Mouse (Mus musculus) ovary, adult 10 weeks (tissue): Measurements from ENCODE around the gene Vps4a. TPM values are rescaled to one million over a fixed set of nuclear protein-coding genes. Genes with fewer than 3 reads are reported as not detected.

ENCODE experiments used
- polyA plus RNA-seq: library from polyadenylated mRNA; stranded (reverse); fragments of 350-450 nt; fragmentation: Illumina TruSeq; extraction: RNeasy Lipid Tissue Mini Kit (QIAGEN cat#74804); gene quantifications from one replicate; pipeline ENCODE4 v1.2.3, GENCODE M21; 2014

Vps4a gene
- 36.2 TPM for polyA plus RNA-seq

DNA sequence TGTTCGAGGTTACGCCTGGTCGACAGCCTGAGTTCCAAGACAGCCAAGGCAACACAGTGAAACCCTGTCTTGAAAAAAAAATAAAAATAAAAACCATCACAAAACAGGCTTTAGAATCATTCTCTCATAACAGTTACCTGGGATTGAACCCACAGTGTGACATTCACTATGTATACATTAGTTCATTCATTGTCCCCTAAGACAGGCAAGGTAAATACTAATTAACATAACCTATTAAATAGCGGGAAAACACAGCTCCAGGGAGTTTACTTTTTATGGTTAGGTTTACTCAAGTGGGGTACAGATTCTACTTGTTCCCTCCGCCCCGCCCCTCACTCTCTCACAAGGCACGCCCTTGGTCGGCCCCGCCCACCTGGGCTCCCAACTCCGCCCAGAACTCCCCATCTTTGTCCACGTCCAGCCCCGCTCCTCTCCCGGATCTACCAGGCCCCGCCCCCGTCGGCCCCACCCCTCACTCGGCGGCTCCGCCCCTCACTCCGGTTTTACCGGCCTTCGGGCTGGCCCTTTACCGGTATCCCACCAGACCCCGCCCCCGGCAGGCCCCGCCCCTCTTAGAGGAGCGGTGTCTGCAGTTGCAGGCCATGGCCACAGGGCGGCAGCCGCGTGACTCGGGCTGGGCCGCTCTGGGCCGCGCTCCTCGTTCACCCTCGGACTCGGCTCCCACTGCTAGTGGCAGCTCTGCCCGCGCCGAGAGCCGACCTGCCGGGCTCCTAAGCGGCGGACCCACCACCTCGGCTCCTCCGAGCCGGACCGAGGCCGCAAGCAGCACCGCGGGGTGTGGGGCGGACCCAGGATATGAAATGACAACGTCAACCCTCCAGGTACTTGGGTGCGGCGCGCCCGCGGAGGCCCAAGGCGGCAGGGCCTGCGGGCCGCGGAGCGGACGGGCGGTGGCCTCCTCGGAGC is at the start of gene Vps4a:
Gene Vps4a, plus strand, starts transcription at position 573 of the 927 bp plus-strand sequence.

DNA sequence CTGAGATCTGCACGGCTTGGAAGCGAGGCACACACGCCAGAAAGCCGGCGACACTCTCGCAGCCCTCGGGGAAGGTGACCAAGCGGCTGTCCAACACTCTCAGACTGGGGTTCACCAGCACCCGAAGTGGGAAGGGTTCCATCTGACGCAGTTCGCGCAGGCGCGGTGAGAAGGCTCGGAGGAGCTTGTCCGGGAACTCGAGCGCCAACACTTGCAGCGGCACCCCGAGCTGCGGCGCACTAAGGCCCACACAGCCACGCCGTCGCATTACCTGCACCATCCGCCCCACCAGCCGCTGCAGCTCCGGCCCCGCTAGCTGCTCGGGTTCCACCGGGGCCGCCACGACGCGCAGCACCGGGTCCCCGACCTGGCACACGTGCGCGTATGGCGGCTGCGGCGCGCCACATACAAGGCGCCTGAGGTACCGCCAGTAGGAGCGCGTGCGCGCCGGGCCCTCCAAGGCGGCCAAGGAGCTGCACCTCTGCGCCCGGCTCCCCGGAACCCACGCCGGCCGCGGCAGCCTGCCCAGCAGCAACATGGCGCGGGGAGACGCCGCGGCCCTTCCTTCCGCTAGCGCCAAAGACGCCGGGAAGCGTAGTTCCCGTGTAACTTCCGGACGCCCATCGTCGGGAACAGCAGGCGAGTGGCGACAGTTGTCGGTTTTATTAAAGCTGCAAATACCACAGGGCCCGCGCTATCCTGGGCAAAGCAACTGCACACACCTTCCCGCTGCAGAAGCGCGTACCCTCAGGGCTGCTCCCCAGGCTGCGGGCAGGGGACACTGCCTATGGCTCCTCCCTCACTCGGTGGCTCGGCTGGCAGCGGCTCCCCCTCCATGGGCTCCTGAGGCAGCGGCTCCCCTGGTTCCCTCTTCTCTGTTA is 17.3 kb downstream of the Vps4a start, which contains the start of gene Pdf:
Gene Pdf, minus strand, starts transcription at position 554 of the 881 bp plus-strand sequence.

DNA sequence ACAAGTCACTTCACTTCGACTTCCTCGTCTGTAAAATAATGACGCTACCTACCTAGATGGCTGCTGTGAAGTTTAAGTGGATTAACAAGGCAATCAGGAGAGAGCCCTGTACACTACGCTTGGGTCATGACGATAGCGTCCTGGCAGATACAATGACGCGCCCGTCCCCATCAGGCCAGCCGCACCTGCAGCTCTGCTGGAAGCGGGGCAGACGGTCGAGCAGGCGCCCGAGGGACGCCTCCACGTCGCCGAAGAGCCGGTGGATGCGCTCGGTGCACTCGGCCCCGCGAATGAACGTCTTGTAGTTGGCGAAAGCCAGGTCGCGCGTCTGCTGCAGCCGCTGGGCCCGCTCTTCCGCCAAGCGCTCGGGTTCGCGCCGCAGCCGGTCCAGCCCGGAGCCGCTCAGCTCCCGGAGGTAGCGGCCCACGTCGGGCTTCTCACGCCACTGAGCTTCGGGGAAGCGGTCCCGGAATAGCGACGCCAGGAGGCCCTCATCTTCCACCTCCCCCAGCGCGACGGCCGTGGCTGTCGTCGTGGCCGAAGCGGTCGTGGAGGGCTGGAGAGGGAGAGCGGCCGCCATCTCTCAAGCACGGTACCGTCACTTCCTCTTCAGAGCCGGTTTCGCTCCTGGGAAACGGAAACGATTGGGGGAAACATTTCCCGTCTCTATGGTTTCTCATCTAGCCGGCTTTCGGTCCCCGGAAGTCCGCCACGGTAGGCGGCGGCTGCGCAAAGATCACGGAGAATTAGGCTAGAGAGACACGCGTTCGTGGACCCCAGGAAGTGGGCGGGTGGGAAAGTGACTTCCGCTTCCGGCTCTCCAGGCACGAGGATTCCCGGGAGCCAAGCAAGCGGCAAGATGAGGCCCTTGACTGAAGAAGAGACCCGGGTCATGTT is 25.3 kb downstream of the Vps4a start, which contains the start of the genes Cog8 and Nip7:
Gene Cog8, minus strand, starts transcription at position 614 of the 897 bp plus-strand sequence.
Gene Nip7, plus strand, starts transcription at position 802 of the 897 bp plus-strand sequence.

DNA sequence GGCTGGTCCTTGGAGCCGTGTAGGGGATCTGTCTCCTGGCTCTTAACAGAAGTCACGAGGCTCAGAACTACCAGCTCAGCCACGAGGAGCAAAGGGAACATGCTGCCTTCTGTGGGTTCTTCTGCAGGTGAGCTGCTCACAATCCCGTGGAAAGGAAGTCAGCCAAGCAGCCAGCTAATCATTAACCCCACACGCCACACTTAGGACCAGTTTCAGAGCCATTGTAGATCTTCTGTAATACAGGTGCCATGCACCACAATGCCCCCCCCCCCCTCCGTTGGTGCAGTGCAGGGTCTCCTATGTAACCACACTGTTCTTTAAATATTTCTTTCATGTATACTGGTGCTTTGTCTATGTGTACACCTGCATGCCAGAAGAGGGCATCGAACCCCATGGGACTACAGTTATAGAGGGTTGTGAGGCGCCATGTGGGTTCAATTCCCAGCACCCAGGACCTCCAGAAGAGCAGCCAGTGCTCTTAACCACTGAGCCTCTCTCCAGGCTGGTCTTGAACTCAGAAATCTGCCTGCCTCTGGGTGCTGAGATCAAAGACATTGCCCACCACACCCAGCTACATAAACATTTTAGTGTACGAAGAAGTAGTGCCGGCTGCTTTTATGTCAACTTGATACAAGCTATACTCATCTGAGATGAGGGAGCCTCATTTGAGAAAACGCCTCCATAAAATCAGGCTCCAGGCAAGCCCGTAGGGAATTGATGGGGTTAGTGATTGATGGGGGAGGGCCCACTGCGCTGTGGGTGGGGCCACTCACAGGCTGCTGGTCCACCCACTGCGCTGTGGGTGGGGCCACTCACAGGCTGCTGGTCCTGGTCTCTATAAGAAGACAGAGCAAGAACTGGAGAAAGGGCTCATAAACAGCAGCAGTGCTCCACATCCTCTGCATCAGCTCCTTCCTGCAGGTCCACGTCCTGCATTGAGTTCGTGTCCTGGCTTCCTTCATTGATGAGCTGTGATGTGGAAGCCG is 34.8 kb downstream of the Vps4a start, which contains the start of gene Tmed6:
Gene Tmed6, minus strand, starts transcription at position 134 of the 986 bp plus-strand sequence.

Other genes with a start within 250 kb of the Vps4a start
- gene Has3, start 161.0 kb upstream of the Vps4a start, polyA plus RNA-seq, result 1.4 TPM
- gene Utp4, start 137.6 kb upstream of the Vps4a start, polyA plus RNA-seq, result 40.8 TPM
- 61.9 TPM for gene Sntb2, start 95.5 kb upstream of the Vps4a start, polyA plus RNA-seq
- 62.8 TPM for gene Pdf, start 17.4 kb downstream of the Vps4a start, polyA plus RNA-seq
- 23.3 TPM for gene Cog8, start 25.5 kb downstream of the Vps4a start, polyA plus RNA-seq
- 19.2 TPM for gene Nip7, start 25.7 kb downstream of the Vps4a start, polyA plus RNA-seq
- gene Tmed6, start 34.4 kb downstream of the Vps4a start, polyA plus RNA-seq, result not detected
- gene Terf2, start 65.3 kb downstream of the Vps4a start, polyA plus RNA-seq, result 39.3 TPM
- 239 TPM for gene Cyb5b, start 119.4 kb downstream of the Vps4a start, polyA plus RNA-seq